Mouse (Mus musculus) 3134 (cell line): ENCODE measurements around the gene Tmem254b.
"Not testable (repeated sequence)": the region's sequence is repeated elsewhere in the genome, so short reads cannot be mapped to it uniquely, and the experiment has no call there.

Experiments
- DNase-seq: peaks from one replicate; pipeline ENCODE4 v3.0.0-alpha.2; 2011; ENCODE audit warnings: low spot score; ENCODE audit not compliant: insufficient read length; ENCODE audit errors: extremely low read depth

Tmem254b gene

GRCm38 (mm10) chr14:26206926-26207247, at the start of gene Tmem254b:
Tmem254b (minus strand) TSS chr14:26207041.
- not testable (repeated sequence) for DNase-seq

- not testable (repeated sequence) for DNase-seq
Observed at GRCm38 (mm10) chr14:26237183-26237582, 30.3 kb upstream of the Tmem254b start.

- not testable (repeated sequence) for DNase-seq
Observed at GRCm38 (mm10) chr14:26216233-26217000, 9.6 kb upstream of the Tmem254b start.

- DNase-seq: not testable (repeated sequence)
Observed at GRCm38 (mm10) chr14:26206197-26206925, 480 bp downstream of the Tmem254b start.

- DNase-seq: not testable (repeated sequence)
Observed at GRCm38 (mm10) chr14:26197851-26198250, 9.0 kb downstream of the Tmem254b start.

GRCm38 (mm10) chr14:26188361-26188760, 18.5 kb downstream of the Tmem254b start:
- DNase-seq: not testable (repeated sequence)

GRCm38 (mm10) chr14:26186638-26187037, 20.2 kb downstream of the Tmem254b start:
- not testable (repeated sequence) for DNase-seq

GRCm38 (mm10) chr14:26182380-26182779, 24.5 kb downstream of the Tmem254b start, which contains the start of gene Plac9b:
Plac9b (minus strand) TSS chr14:26182480.
- DNase-seq: not testable (repeated sequence)

- not testable (repeated sequence) for DNase-seq
Observed at GRCm38 (mm10) chr14:26181660-26182059, 25.2 kb downstream of the Tmem254b start.

- not testable (repeated sequence) for DNase-seq
Observed at GRCm38 (mm10) chr14:26175028-26175427, 31.8 kb downstream of the Tmem254b start.

GRCm38 (mm10) chr14:26173955-26174354, 32.9 kb downstream of the Tmem254b start:
- not testable (repeated sequence) for DNase-seq

GRCm38 (mm10) chr14:26165266-26165665, 41.6 kb downstream of the Tmem254b start:
- not testable (repeated sequence) for DNase-seq

GRCm38 (mm10) chr14:26162423-26162822, 44.4 kb downstream of the Tmem254b start:
- not testable (repeated sequence) for DNase-seq

- not testable (repeated sequence) for DNase-seq
Observed at GRCm38 (mm10) chr14:26161156-26161555, 45.7 kb downstream of the Tmem254b start.

GRCm38 (mm10) chr14:26156032-26156431, 50.8 kb downstream of the Tmem254b start:
- not testable (repeated sequence) for DNase-seq
